Mouse (Mus musculus) gastrocnemius, postnatal 36 days (tissue): ENCODE results near the gene Dnah1. TPM values are rescaled to one million over a fixed set of nuclear protein-coding genes. Genes with fewer than 3 reads are reported as not detected.

Experiments used
- DNase-seq, 2 experiments: peaks; one replicate each; pipeline ENCODE4 v3.0.0; 2022
- intact Hi-C: fragments of 180-260 bp; cut with DNase I; formaldehyde crosslinking; loops from one replicate; pipeline ENCODE4 v1.15.1; 2025
- total RNA-seq, 2 experiments: library from RNA; stranded (reverse); gene quantifications; 2 replicates each; pipeline ENCODE4 v1.2.3; 2021

Gene Dnah1
- total RNA-seq, 2 experiments from 2014 or later, result 0.10 to 0.17 TPM

DNA sequence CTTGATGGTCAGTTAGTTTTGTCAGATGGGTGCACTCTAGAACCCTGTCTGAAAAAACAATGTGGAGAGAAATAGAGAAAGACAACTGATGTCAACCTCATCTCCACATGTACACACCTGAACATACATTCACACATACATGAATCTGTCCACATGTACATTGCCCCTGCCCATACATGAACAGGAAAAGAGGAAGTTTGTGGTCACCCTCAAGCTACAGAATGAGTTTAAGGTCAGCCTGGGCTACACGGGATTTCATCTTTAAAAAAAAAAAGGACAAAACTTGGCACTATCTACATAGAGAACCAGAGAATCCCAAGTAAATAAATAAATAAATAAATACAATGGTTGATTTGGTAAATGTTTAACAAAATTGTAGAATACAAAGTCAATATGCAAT lies 78.9 kb downstream of the Dnah1 start:
- intact Hi-C loops, result no loop called here
- no peak for DNase-seq

DNA sequence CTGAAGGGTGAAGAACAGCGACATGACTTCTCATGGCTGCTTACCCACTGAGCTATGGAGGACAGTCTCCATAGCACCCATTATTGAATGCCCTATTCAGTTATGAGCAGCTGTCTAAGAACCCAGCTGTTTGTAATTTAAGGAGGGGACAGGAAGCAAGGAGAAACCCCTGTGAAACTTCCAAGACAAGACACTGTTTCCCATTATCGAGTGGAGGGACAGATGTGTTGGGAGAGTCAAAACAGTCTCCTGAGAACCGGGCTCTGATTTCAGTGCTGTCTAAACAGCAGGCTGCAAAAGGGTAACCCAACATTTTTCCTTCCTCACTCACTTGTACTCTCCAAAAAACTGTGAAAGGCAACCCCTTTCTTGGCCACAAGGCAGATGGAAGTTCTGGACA lies 83.2 kb downstream of the Dnah1 start:
- peak in 1 of 2 experiments; percentile 7 for DNase-seq
- intact Hi-C loops, result no loop called here

DNA sequence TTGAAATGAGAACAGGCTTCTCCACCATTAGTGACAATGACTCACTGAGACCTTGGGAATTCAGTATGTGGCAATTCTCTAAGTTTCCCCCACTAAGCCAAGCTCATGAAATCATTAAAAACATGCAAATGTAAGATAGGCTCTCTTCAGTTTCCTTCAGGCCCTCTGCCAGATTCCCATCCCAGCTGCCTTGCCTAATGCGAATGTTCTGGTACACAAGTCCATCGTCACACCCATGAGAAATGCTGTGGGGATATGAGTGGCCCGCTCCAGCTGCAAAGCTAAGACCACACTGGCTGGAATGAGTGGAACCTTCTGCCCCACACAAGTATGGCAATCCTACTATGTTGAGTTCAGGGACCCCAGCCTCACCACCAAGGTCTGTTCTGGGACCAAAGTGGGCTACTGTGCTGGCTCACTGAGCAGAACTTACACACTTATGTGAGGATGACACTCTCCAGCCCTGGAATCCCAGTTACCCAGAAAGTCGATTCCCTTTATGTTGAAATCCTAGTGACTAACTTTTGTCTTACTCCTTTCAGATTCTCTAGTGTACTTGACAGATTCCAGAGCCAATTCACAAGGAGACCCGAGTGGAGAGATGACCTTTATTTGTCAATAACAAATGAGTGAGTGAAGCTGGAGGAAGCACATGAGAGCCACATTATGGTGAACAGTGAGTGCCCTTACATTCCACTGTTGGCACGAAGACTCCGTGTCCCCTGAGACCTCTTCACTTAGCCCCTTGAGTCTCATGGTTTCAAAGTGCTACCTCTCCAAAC lies 86.4 kb downstream of the Dnah1 start:
- DNase-seq, result peak; percentile 44 to 71
- intact Hi-C loops, result no loop called here

DNA sequence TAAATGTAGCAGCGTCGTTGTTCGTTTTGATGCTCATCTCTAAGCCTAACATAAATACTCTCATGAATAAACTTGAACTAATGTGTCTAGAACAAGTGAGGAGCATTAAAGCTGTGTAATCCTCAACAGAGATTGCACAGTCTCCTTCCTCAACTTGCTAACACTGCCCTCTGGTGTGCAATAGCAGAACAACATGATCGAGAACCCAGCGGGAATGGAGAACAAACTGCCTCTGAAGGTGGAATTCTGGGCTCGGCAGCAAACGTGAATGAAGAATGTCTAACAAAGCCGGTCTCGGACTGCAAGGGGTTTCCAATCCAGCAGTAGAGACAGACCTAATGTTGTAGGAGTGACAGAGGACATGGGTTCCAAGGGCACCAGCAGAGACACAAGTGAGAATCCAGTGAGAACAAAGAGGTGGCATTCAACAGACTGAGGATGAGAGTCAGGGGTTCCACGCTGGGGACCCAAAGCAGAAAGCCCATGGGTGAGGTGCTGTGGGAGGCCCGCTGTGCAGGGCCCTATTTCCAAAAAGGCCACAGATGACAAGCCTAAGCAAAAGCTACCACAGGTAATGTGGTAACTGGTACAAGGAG lies 89.6 kb downstream of the Dnah1 start:
- intact Hi-C loops, result loop anchor here (1.0 kb wide), 1 partner anchor 19 kb away; no protein-coding TSS in a partner anchor
- peak; percentile 60 to 78 for DNase-seq

- intact Hi-C loops, result loop anchor here (1.0 kb wide), 1 partner anchor 18 kb away; no protein-coding TSS in a partner anchor
- peak; percentile 4 to 15 for DNase-seq
Measured at GRCm38 (mm10) chr14:31233070-31233995, 90.4 kb downstream of the Dnah1 start.

DNA sequence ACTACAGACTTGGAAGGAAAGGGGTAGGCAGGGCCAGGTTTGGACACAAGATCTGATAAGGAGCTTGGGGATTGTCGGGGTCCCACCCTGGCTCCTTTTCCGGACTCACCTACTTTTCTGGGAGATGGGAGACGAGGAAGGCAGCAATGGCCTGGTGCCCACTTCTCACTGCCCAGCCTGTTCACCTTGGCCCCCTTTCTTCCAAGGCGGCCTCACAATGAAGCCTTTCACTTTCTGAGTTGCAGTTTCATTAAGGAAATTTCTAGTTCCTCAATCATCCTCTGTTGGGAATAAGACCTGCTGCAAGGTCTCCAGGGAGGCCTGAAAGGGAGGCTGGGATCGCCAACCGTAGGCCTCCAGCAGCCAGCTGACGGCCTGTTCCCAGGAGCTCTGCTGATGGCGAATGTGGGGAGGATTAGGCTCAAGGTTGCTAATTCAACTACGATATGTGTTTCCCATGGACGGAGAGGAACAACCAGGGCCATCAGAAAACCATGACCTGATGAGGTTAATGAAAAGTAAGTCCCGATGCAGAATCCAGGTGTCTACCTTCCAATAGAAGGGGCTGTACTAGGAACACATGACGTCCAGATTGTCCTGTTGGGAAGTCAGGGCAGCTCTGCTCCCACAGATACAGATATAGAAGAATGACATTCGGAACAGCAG lies 91.2 kb downstream of the Dnah1 start:
- intact Hi-C loops, result loop anchor here (1.0 kb wide), 1 partner anchor 17 kb away; no protein-coding TSS in a partner anchor
- peak; percentile 16 to 25 for DNase-seq

DNA sequence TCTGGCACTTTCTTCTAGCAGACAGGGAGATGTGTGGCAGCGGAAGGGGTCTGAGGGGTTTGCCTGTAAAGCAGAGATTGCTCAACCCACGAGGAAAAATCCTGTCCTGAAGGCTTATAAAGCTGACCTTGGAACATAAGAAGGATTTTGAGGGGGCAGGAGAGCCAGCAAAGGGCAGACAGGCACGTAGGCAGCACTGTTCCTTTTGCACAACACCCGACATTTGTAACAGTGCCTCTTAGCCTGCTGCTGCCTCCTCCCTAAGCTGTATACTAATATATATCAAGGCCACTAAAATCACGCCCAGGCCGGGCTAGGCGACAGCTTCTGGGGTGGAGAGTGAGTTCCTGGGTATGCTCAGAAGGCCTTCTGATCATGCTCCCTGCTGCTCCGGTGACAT lies 93.3 kb downstream of the Dnah1 start:
- intact Hi-C loops, result no loop called here
- peak; percentile 1 to 10 for DNase-seq

GRCm38 (mm10) chr14:31228234-31228633 lies 95.5 kb downstream of the Dnah1 start:
- DNase-seq, result peak; percentile 7 to 9
- intact Hi-C loops, result no loop called here

GRCm38 (mm10) chr14:31226978-31227377 lies 96.7 kb downstream of the Dnah1 start:
- DNase-seq, result peak; percentile 14

DNA sequence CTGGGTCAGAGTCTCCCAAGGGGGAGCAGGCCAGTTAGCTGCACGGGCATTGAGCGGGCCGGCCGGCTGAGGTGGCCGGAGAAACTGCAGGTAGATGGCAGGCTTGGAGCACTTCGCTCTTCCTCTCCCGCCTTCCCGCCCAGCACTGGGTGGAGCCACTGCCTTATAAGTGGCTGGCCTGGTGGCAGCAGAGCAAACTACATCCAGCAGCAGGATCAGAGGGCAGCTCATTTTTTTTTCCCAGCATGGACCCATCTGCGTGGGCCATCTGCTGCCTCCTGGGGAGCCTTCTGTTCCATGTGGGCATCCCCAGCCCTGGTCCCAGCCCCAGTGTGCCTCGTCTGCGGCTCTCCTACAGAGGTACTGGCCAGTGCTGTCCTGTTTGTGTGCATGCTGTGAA lies 106.0 kb downstream of the Dnah1 start, which contains the start of gene Sema3g:
Gene Sema3g (plus strand): TSS at position 195 of the 400 bp plus-strand sequence.
- intact Hi-C loops, result no loop called here
- DNase-seq, result no peak

More at GRCm38 (mm10) chr14:31226978-31227377, 96.7 kb downstream of the Dnah1 start:
- intact Hi-C loops, result no loop called here

GRCm38 (mm10) chr14:31216846-31217245 lies 106.8 kb downstream of the Dnah1 start, which contains the start of gene Nisch:
Nisch (minus strand) TSS chr14:31216946.
- DNase-seq, result no peak
- intact Hi-C loops, result no loop called here

GRCm38 (mm10) chr14:31215157-31216002 lies 108.3 kb downstream of the Dnah1 start:
- intact Hi-C loops, result loop anchor here (1.0 kb wide), 1 partner anchor 18 kb away; no protein-coding TSS in a partner anchor
- DNase-seq, result peak in 1 of 2 experiments; percentile 44

DNA sequence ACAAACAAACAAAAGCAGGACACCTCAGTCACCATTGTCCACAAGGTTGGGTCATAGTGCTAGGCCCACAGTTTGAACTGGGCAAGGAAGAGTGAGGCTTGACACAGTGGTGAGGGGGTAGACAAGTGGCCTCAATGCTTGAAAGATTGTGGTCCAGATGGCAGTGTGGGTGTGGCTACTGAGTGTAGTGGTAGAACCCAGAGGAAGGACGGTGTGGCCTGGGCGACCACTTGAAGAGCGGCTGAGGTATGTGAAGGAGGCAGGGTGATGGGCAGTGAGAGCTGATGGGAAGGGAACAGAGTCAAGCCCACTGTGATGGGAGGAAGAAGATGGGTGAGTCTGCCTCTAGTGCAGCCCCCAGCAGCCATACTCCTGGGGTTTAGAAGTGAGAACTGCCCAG lies 109.0 kb downstream of the Dnah1 start:
- intact Hi-C loops, result loop anchor here (1.0 kb wide), 1 partner anchor 19 kb away; no protein-coding TSS in a partner anchor
- no peak for DNase-seq

DNA sequence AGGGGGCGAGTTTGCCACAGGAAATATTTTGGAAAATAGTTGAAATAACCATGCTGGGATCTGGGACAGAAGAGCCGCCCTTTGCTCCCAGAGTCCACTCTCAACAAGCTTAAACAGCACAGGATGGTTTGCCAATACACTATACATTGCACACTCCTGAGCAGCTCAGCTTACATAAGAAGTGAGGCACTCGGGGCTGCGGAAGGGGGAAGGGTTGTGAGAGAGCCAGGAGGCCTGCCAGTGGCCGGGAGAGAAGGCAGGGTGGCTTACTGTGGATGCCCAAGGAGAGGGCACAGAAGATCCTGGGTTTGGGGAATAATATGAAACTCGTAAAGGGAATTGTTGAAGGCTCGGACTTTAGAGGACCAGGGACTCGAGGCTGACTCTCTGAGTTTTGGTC lies 109.8 kb downstream of the Dnah1 start:
- no peak for DNase-seq
- intact Hi-C loops, result no loop called here

DNA sequence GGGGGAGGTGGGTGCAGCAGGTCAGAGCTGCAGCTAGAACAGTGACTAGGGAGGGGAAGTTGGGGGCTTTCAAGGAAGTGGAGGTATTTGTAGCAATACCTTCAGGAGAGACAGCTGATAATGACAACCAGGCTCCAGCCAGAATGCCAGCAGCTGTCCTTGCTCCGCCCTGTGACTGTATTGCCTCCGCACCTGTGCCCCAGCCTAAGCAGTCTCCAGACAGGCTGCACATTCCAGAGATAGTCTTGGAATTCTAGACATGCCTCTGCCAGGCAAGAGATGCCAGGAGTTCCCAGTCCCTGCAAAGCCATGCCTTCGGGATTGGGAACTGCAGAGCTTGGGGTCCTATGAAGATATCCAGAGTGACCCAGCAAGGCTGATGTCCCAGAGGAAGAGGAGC lies 111.2 kb downstream of the Dnah1 start:
- intact Hi-C loops, result no loop called here
- DNase-seq, result no peak

- no peak for DNase-seq
- intact Hi-C loops, result no loop called here
Measured at GRCm38 (mm10) chr14:31211854-31212253, 111.8 kb downstream of the Dnah1 start.
